Mouse (Mus musculus) CD4-positive helper T cell, adult 2 months (primary cell): ENCODE measurements around the gene Med26.

Source experiments
- DNase-seq: peaks from one replicate; pipeline ENCODE4 v3.0.0-alpha.2; 2012; ENCODE audit warnings: low read depth, missing footprints, low spot score

The Med26 gene

DNA sequence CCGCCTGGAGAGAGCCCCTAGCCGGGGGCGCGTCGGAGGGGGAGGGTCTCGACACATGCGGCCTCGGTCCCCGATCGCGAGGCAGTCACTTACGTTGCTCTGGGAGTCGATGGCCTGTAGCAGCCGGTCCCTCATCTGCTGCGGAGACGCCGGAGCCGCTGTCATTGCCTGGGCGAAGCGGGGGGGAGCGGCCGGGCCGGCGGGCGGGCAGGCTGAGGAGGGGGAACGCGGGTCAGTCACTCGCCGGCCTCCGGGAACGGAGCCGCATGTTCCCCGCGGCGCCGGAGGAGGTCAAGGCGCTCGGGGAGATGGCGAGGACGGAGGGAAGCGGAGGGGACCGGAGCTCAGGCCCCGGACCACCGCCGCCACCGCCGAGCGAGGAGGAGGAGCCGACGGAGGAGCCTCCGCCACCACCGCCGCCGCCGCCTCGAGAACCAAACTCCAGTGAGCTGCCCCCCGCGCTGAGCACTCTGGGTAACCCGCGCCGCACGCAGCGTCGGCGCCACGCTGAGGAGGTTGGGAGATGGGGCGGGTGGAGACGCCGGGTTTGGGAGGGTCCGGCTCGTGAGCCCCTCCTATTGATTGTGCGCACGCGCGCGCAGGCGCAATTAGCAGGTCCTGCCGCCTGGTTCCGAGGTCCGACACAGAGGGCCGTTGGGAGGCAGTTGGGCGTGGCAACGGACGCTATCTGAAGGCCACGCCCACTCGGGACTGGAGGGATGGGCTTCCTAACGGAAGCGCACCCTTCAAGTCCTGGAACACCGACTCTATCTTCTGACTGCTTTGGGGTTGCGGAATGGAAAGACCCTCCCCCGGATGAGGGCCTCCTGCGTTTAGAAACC lies at the start of gene Med26:
TSS of gene Med26 (minus strand) at position 469 of the 842 bp plus-strand sequence.
- DNase-seq = peak; percentile 99

DNA sequence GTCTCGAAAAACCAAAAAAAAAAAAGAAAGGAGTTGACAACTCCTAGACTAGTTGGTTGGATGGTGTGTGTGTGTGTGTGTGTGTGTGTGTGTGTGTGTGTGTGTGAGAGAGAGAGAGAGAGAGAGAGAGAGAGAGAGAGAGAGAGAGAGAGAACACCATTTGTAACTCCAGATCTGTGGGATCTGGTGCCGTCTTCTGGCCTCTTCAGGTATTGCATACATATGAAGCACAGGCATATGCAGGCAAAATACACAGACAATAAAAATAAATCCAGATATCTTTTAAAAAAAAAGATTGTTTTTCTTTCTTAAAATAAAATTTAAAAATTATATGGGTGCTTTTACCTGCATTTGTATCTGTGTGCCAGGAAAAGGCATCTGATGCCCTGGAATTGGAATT lies 42.1 kb upstream of the Med26 start:
- peak; percentile 56 for DNase-seq

DNA sequence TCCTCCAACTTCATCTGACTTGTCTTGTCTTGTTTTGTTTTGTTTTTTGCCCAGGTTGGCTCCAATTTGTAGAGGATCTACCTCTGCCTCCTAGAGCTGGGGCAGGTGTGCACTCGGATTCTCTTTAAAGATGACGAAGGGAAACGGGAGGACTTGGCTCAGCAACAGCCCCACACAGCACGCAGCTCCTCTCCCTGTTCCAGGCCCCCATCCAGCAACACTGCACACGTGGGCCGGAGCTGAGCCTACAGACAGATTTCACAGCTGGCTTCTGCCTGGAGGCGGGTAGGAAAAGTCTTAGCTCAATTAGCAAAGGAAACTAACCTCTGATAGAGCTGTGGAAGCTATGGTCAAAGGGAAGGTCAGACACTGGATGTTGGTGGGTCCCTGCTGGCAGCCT lies 41.2 kb upstream of the Med26 start:
- DNase-seq = no peak

DNA sequence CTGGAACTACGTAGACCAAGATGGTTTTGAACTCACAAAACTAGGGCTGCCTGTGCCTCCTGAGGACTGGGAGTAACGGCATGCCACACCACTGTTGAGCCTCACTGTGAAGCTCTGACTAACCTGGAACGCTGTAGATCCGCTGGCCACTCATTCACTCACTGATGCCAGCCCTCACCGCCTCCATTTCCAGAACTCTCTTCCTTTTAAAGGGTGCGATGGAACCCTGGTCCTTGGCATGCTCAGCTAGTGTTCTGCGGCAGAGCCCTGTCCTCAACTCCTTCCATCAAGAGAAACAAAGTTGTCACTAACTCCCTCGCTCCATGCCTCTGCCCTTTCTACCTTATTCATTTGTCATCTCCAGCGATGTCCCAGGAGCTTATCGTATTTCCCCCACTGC lies 40.8 kb upstream of the Med26 start:
- DNase-seq = no peak

- DNase-seq = no peak
These were observed 39.7 kb upstream of the Med26 start for GRCm38 (mm10) chr8:72587806-72588205.

DNA sequence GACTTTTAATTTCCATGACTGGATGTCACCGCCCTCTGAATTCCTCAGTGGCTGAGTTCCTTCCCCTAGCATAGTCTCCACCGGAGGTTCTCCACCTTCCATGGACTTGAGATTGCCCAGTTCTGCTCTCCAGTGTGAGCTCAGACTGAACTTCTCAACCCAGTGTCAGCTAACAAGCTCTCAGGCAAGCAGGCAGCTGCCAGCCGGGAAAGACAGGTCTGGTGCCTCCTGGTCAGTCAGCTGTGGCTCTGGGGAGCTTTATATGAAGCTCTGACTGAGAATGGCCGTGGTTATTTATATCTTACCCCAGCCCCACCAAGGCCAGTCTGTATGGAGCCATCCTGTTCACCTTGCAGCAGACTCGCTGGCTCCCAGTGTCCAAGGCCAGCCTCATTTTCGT lies 36.3 kb upstream of the Med26 start:
- DNase-seq = no peak

GRCm38 (mm10) chr8:72583056-72583771 lies 35.1 kb upstream of the Med26 start:
- no peak for DNase-seq

DNA sequence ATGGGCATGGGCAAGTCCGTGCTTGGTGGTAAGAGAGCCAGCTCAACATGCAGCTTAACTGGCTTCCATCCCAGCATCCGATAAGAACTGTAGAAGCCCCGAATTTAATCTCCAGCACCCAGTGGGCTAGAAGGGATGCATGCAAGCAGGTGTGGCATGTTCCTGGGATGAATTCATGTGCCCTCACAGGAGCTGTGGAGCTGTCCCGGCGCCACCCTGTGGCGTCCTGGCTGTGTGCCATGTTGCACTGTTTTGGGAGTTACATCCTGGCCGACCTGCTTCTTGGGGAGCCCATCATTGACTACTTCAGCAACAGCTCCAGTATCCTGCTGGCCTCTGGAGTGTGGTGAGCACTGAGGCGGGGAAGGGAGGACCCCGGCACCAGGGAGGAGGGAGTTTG lies 31.3 kb upstream of the Med26 start:
- no peak for DNase-seq

- DNase-seq = no peak
These were observed 29.9 kb upstream of the Med26 start for GRCm38 (mm10) chr8:72577941-72578340.

- DNase-seq = no peak
These were observed 29.2 kb upstream of the Med26 start for GRCm38 (mm10) chr8:72577266-72577665.

- DNase-seq = no peak
These were observed 27.8 kb upstream of the Med26 start for GRCm38 (mm10) chr8:72575915-72576314.

DNA sequence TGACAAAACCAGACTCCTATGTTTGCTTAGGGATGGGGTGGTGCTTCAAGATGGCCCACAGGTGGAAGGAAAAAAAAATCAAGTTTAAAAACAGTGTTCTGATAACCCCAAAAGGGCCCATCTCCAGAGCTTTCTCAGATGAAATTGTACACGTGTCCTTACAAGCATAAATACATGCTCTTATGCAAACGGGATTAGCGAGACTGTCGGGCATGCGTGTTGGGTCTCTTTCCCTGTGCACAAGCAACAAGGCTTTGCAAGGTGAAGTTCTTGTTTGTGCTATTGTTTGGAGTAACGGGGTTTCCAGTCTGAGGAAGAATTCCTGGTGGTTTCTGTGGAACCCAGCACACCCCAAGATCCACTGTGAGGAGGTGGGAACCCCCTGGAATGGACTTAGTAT lies 25.4 kb upstream of the Med26 start:
- no peak for DNase-seq

DNA sequence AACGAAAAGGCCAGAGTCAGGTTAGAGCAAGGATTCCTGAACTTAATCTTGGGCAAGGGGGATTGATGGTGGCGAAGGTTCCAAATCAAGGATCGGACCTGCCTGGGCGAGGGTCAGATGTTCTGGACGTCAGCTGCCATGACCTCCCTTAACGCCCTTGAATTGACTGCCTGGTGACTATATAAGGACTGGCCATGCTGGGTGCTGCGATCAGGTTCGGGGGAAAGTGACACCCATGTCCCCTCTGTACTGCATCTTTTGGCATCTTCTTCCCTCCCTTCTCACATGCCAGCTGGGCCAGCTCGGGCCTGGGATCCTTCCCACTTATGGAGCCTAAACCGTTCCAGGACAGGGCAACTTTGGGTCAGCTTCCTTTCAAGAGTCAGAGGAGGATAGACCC lies 24.4 kb upstream of the Med26 start:
- no peak for DNase-seq

GRCm38 (mm10) chr8:72571611-72572473 lies 23.8 kb upstream of the Med26 start, which contains the start of gene Tmem38a:
Gene Tmem38a (plus strand): TSS chr8:72572055.
- peak; percentile 75 for DNase-seq

DNA sequence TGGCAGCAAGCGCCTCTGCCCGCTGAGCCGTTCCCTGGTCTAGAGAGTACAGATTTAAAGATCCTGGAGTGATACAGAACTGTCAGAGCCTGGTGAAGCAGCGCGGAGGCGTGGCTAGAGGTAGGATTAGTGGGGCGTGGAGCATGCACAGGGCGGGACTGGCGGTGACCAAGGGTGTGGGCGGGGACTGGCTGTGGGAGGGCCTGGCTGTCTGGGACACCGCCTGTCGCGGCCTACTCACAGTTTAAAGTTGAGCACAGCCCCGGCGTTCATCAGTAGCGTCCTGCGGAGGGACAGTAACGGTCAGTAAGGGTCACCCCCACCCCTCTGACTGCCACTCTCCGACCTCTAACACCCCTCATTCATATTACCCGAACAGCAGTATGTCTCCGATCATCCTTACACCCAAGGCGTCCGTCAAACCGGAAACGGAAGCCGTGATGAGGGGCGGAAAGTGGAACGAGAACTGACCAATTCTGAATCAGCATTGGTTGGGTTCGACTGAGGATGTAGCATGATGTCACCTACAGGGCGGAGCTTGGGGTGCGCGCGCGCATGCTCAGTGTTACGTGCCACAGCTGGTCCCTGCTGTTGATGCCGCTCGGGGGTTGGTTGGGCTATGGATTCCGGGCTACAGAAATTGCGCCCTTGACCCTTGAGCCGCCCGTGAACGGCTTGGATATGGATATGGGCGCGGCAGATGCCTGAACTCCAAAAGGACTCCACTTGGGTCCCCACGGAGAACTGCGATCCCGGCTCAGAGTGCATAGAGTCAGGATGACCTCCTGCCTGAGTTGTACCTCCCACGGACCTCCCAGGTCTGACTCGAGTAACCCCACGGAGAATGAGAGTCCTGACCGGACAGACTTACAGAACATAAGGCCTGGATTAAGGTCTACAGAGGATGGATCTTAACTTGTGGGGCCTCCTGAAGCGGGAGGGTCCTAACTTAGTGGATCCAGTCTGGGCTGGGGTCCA lies 22.9 kb upstream of the Med26 start, which contains the start of gene Smim7:
TSS of gene Smim7 (minus strand) at position 456 of the 978 bp plus-strand sequence.
- peak; percentile 99 for DNase-seq

DNA sequence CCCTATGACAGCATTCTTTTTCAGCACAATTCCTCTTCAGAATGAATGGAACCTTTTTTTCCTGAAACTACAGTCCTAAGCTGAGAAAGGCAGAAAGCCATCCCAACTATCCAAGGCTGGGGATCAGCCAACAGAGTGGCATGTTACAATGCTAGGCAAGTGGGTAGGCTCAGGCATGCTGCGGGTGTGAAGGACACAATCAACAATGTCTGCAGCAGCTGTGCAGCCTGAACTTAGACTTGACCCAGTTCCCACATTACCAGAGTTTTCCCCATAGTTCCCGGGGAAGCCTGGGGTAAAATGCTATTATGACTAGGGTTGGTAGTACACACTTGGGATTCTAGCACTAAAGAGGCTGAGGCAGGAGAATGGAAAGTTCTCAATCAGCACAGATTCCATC lies 17.9 kb upstream of the Med26 start:
- no peak for DNase-seq

DNA sequence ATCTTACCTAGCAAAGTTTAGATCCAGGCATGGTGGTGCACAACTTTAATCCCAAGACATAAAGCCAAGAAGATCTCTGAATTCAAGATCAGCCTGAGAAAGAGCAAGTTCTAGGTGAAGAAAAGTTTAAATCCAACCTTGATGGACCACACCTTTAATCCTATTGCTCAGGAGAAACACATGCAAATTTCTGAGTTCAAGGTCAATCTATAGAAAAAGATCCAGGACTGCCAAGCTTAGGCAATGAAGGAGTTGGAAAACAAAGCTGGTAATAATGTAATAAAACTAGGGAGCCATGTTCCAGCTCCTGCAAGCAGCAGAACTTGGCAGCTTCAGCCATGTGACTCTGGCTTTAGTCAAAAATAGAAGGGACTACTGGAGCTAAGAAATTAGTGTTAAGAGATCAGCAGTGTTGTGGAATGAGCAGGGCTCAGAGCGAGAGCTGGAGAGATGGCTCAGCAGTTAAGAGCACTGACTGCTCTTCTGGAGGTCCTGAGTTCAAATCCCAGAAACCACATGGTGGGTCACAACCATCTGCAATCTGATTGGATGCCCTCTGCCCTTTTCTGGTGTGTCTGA lies 13.1 kb upstream of the Med26 start:
- no peak for DNase-seq

- DNase-seq = no peak
These were observed 7.7 kb upstream of the Med26 start for GRCm38 (mm10) chr8:72555770-72556169.

GRCm38 (mm10) chr8:72549314-72549892 lies 1.3 kb upstream of the Med26 start:
- DNase-seq = no peak
